Mouse (Mus musculus) gastrocnemius, postnatal 25 days (tissue): ENCODE measurements around the gene Stk38. TPM values are rescaled to one million over a fixed set of nuclear protein-coding genes. Genes with fewer than 3 reads are reported as not detected.

Experiments used
- DNase-seq: peaks from one replicate; pipeline ENCODE4 v3.0.0; 2022
- total RNA-seq, 2 experiments: library from RNA; stranded (reverse); gene quantifications; 1 replicate in 1 of 2; 2 replicates in 1 of 2; pipeline ENCODE4 v1.2.3; 2021

Stk38 gene
- total RNA-seq, 2 experiments from 2014 or later = 25.2 to 26.4 TPM

DNA sequence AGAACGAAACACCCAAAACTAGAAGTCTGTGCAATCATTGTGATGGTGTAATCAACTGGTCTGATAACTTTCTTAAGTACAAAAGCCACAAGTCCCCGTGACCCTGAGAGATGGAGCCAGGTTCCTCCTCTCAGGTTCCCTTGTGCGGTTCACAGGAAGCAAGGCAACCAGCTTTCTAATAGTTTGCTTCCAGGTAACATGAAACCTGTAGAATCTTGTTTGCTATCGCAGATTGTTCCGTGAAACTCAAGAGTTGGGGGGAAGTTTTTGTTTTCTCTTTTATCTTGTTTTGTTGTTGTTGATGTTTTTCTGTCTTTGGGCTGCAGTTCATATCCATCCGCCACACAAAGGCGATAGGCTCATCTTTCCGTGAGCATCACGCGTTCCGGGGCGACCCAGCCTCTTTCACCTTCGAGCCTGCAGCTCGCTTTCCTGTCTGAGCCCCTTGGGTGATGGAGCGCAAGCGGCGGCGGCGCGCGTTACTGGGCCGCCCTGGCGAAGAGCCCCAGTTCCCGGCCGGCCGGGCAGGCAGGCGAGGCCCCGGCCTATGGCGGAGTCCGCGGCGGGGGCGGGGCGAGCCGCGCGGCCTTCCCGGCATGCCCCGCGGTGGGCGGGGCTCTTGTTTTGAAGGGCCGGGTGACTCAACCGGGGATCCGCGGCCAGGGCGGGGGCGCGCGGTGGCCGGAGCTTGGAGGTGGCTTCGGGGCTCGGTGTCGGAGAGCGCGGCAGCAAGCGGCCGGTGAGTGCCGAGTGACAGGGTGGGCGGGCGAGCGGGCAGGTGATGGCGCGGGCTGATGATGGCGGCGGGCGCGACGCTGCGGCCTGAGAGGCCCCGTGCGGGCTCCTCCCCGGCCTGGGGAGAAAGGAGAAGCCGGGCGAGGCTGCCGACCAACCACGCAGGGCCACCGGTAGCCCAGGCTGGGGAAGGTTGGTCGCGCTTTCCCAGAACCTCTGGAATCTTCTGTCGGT, 55.7 kb downstream of the Stk38 start, which contains the start of gene Kctd20:
Kctd20 (plus strand) TSS at position 120 of the 969 bp plus-strand sequence.
- DNase-seq = peak; percentile 95

DNA sequence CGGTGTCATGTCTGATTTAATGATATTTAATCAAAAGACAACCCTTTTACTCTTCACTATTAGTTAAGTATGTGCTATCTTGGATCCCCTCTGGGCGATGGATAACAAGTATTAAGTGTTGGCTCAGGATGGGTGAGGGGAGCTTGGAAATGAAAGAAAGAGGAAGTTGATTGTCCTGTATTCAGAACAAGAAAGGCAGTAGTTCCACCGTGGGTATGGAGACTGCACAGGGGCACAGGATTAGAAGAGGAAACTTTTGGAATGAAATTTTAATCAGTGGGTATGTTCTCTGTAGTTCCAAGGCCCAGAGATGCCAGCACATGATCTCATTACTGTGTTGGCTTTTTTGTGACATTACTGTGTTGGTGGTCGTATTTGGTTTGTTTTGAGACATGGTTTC, 57.0 kb downstream of the Stk38 start:
- no peak for DNase-seq

DNA sequence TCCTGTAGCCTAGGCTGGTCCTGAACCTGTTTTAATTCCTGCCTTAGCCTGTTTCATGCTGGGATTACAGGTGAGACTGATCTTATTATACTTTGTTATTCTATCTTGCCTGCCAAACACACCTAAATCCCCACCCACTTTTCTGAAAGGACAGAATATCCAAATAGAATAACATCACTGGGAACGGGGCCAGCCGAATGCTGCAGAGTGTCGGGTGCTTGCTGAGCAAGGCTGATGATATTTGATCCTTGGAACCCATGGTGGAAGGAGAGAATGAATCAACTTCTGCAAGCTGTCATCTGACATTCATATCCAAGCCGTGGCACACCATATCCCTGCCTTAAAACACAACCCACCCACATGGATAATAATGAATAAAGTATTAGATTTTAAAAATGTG, 59.1 kb downstream of the Stk38 start:
- DNase-seq = no peak

DNA sequence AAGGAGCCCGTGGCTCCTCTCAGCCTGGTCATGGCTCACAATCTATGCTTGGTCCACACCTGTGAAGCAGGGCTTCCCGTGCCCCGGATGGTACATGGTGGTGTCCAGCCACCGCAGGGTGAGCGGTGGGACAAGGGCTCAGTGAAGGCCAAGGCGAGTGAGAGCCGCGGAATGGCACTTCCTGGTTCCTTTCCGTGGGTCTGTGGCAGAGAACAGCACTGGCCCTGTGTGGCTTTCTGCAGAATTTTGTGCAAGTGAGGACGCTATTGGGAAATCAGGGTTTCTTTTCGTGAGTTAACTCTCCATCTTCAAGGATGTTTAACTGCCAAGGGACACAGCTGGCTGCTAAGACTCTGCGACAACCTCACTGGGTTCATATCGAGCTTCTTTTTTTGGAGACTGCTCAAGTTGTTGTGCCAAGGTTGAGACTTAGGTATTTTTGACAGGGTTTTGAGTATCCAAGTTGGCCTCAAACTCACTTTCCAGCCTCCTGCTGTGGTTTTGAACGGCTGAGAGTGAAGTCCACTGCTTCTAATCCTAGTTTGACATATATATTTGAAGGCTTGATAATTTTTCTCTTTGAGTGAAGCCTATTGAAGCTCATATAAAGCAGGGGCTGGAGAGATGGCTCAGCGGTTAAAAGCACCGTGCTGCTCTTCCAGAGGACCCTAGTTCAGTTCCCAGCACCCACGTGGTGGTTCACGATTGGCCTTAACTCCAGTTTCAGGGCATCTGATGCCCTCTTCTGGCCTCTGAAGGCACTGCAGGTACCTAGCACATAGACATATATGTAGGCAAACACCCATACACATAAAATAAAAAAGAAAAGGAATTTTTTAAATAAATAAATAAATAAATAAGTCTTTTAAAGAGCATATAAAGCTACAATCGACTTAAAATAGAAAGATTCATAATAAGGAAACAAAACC, 60.5 kb downstream of the Stk38 start:
- no peak for DNase-seq

DNA sequence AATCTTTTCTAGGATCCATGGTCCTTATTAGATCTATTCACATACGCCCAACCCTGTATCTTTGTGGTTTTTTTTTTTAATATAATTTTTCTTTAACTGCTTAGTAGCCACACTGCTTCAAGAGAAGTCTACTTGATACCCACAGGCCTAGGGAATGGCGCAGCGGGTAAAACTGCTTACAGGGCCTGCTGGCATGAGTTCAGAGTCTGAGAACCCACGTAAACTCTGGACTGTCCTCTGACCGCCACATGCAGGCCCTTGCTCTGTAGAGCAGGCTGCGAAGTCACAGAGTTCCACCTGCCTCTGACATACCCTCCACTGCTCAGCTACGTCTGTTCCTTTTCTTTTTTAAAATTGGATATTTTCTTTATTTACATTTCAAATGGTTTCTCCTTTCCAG, 63.3 kb downstream of the Stk38 start:
- no peak for DNase-seq

DNA sequence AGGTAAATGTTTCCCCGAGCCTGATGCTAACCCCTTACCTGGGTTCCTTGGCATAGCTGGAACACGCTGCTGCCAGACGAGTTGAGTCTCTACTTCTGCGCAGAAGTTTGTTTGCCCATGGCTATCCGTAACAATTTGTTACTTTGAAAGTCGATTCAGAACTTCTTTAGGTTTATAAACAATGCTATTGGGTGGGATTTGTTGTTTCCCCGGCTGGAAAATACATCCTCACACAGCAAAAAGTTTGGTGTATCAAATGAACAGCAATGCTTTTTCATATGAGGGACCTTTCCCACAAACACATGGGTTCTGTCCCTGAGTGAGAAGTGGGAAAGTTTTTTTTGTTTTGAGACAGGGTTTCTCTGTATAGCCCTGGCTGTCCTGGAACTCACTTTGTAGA, 64.1 kb downstream of the Stk38 start, which contains the start of gene Pxt1:
Pxt1 (minus strand) TSS at position 101 of the 400 bp plus-strand sequence.
- no peak for DNase-seq

DNA sequence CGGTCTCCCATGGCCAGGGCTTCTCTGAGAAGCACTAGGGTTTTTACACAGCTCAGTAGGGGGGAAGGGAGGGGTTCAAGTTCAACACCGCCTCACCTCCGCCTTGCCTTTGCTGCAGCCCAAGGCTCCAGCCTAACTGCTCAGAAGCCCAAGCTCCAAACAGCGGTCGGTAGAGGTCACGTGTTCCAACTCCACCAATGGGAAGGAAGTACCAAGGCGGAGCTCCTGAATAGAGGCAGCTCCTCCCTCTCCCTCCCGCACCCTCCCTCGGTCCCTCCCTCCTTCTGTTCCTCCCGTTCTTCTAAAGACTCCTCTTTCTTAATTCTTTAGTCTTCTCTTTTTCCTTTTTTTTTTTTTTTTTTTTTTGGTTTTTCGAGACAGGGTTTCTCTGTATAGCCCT, 65.7 kb downstream of the Stk38 start:
- no peak for DNase-seq

DNA sequence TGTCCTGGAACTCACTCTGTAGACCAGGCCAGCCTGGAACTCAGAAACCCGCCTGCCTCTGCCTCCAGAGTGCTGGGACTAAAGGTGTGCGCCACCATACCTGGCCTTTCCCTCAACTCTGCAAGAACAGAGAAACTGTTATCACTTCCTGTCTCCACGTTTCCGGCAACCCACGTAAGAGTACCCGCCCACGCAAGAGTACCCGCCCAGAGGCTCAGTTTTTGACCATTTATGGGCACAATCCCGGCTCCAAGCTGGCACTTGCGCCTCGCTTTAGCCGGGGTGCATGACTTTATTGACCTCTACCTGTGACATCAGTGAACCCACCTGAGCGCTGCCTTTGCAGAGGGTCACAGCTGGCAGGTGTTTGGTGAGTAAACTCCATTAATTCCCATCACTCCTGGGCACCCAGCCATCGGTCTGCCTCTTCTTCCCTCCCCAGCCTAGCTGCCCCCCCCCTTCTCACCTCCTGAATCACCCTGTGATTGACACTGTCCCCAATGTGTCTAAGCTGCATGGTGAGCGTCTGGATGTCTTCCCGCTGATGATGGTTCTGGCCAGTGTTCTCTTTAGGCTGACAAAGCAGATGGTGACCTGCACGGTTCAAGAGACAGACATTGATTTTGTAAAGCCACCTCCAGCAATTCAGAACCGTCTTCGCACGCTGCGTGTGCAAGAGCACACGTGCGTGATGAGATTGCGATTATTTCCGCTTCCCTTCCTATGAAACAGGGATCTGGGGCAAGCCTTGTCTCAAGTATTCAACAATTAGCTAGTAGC, 66.8 kb downstream of the Stk38 start:
- DNase-seq = no peak

DNA sequence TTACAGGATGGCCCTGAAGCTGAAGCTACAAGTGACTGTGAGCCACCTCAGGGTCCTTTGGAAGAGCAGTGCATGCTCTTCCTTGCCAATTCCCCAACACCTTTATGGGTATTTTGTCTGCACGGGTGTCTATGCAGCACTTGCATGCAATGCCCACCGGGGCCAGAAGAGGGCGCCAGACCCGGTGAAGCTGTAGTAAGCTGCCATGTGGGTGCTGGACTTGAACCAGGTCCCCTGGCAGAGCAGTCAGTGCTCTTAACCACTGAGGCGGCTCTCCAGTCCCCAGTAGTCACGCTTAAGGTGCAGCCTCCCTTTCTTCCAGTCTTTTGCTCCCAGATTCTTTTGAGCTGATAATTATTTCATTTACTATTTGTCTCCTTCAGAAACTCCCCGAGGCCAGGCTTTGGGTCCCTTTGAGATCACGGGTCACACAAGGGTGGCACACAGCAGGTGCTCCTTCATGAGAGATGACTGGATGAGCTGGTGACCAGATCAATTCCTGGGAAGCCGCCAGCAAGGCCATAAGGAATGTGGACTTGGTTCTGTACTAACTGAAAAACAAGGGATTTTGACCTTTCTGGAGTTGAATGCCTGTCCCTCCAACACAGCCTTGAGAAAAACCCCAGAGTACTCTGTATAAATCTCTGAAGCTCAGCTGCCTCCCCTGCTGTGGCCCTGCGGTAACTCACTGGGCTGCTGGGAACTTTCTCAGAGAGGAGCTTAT, 71.0 kb downstream of the Stk38 start:
- DNase-seq = no peak

DNA sequence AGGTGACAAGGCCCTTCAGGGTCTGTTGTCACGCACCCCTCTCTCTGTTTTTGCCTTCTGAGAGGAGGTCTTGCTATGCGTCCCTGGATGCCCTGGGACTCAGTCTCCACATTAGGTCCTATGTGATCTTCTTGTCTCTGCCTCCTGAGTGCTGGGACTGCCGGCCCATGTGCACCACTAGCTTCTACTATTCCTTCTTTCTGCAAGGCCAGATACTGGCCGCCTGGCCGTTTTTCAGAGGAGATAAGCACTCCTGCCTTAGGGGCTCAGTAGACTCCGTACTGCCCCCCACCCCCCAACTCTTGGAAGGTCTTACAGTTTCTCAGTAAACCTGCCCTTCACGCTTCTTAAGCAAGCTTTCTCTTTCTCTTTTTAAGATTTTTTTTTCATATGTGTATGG, 71.7 kb downstream of the Stk38 start:
- no peak for DNase-seq

DNA sequence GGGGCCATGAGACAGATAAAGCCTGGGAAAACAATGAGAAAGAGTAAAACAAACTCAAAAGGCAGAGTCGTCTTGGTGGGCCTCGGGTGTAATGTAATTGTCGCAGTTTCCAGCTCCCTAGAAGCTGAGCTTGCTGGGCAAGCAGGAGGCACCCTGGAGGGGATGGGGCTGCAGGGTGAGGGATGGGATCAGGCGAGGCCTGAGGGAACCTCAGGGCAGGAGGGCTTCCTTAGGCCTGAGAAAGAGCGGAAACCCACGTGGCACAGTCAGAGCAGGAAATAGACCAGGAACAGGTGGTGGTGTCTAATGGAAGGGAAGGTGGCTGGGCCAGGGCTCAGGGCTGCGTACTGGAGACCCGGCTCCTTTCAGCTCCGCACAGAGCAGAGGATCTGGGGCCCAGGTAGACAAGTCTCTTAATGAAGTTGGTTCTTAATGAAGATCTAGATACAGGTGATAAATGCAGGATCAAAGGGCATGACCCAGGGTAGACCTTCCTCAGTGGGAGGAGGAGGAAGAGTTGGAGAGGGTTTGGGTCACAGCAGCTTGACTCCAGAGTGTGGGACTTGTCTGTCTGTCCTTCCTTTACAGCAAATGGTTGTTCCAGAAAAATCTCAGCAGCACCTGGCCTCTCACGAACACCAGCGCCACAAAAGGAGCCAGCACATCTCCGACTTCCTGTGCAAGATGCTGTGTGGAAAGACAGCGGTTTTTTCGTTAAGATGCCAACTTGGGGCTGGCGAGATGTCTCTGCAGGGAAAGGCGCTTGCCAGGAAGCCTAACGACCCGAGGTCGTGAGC, 73.5 kb downstream of the Stk38 start:
- no peak for DNase-seq

DNA sequence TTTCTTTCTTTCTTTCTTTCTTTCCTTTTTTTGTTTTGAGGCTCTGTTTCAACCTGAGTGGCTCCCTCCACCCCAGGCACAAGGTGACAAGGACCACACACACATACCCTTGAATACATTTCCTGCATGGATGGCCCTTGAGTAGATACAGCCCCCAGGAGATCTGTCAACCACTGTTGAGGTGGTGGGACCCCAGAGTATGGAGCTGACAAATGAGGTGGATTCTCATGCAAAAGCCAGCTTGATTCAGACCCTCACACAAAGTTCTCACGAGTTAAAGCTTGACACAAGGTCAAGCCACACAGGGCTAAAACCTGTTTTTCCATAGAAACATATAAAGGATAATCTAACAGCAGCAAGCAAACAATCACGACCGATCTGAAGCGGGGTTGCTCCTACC, 75.5 kb downstream of the Stk38 start:
- DNase-seq = no peak

DNA sequence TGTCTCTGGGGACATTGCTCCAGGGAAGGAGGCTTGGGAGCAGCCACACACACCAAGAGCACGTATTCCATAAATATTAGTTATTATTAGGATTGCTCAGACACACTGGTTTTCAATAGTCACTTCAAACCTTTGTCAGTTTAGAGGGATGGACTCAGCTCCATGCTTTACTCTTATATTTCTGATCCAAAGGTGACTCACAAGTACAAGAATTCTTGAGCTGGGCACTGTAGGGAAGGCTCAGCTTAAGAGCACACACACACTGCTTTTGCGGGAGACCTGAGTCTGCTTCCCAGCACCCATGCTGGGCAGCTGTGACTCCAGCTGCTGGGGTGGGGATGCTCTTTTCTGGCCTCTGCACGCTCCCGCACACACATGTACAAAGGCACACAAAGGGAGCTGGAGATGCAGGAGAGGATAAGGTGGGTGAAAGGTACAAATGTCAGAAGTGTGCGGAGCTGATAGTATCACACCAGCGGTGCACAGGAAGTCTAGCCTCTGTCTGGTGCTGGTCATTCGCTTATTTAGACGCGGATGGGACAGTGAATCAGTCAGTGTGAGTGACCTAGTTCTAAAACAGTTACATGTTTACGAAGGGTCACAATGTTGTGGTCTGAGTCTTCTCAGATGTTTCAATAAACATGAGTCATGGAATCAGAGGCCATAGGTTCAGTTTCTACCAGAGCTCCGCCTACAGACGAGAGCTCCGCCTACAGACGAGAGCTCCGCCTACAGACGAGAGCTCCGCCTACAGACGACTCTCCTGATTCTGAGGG, 76.2 kb downstream of the Stk38 start:
- DNase-seq = no peak

DNA sequence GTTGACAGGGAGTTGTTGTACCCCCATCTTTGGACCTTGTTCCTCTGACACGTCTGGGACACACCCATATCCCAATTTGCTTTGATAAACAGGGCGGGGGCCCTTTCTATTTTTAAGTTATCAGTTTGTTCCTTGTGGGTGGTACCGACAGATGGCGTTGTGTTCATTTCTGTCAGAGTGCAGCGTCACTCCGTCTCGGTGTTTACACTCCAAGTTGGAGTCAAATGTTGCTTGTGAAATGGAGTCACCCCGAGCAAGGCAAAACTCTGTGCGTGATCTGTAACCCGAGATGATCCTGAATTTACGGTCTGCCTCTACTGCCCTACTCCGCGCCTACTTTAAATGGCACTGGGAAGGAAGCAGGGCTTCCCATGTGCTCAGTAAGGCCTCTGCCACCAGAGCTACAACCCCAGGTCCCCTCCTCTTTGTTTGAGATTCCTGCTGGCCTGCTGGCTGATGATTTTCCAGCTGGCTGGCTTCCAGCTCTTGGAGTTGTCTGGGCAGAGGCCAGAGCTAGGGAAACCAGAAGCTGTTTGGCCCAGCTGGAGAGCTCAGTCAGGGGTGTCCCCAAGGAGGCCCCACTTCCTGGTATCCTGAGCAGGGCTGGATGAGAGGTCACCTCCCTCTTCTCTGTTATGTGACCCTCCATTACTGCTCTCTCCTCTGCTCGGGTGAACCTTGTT, 77.3 kb downstream of the Stk38 start:
- peak; percentile 89 for DNase-seq

DNA sequence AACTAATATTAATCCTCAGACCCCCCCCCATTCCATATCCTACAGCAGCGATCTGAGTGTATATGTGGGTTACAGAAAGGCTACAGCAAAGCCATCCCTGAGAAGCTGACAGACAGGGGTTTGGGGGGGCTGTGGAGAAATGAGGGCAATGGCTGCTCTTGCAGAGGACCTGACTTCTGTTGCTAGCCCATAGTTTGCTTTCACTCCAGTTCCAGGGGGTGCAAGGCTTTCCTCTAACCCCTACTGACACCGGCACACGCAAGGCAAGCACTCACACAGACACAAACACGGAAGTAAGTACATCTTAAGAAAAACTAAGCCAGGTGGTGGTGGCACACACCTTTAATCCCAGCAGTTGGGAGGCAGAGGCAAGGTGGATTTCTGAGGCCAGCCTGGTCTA, 78.4 kb downstream of the Stk38 start:
- DNase-seq = no peak

DNA sequence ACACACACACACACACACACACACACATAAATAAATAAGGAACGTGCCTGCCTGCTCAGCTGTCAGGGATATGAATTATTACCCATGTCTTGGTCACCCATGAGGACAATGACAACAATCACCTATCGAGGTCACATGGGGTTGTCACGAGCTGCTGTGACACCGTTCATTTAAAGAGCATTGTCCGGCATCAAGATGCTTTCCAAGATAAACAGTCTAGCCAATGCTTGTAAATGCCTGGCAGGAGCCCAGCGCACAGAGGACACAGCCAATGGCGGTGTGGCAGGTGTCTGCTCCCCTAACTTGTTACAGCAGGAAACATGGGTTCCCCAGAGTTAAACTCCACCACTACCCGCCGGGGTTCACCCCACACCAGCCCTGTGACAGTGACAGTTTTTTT, 79.8 kb downstream of the Stk38 start:
- DNase-seq = no peak

DNA sequence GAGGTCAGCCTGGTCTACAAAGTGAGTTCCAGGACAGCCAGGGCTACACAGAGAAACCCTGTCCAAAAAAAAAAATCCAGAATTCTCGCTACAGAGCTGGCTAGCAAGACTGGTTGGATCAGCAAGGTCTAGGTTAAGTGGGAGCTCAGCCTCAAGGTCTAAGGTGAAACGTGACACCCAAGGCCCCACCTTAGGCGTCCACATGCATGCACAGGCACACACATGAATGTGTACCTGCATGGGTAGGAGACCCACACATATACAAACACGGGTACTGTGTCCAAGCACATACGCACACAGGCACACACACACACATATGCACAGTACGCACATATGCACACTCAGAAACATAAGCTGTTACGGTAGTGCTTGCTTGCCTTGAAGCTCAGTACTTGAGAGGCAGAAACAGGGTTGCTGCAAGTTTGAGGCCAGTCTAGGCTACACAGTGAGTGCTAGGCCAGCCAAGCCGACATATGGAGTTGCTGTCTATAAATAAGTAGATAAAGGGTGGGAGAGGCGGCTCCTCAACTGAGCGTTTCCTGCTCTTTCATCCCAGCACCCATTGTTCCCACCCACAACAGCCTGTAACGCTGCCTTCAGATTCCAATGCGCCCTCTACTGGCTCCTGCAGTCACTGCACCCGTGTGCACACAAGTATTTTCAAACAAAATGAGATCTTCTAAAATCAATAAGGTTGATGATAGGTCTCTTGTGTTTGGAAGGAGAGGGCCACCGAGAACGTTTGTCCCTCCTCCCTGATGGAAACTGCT, 80.7 kb downstream of the Stk38 start:
- no peak for DNase-seq

DNA sequence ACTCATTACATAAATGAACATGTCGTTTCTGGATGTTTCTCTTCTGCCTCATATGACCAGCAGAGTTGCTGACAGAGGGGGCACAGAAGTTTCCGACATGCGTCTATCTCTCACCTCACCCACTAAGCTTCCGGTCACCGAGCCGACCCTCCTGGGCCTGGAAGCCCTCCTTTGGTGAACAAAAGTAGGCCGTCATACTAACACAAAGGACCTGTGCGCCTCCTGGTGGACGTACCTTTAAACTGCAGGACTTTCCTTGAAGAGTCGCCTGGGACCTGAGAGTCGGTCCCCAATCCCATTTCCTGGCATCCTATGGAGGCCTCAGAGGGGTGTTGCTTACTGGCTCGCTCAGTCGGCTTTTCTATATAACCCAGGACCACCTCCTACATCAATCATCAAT, 81.4 kb downstream of the Stk38 start:
- DNase-seq = peak; percentile 40
